Mouse (Mus musculus) frontal cortex, postnatal 36 days (tissue): Measurements from ENCODE around the gene Mfge8.

Experiments
- DNase-seq, 2 experiments: peaks; one replicate each; pipeline ENCODE4 v3.0.0; 2022; ENCODE audit warnings: low spot score in 2 of 2

The Mfge8 gene

GRCm38 (mm10) chr7:79148711-79149266, at the start of gene Mfge8:
Mfge8 (minus strand) TSS chr7:79149060.
- peak; percentile 63 to 70 for DNase-seq

- DNase-seq: peak; percentile 58 to 75
These were observed 45.9 kb upstream of the Mfge8 start for GRCm38 (mm10) chr7:79194560-79195413.

GRCm38 (mm10) chr7:79193936-79194335, 45.1 kb upstream of the Mfge8 start:
- DNase-seq: no peak

GRCm38 (mm10) chr7:79191501-79191900, 42.6 kb upstream of the Mfge8 start:
- no peak for DNase-seq

- DNase-seq: no peak
These were observed 41.7 kb upstream of the Mfge8 start for GRCm38 (mm10) chr7:79190592-79190991.

- no peak for DNase-seq
These were observed 40.4 kb upstream of the Mfge8 start for GRCm38 (mm10) chr7:79189211-79189610.

- no peak for DNase-seq
These were observed 38.7 kb upstream of the Mfge8 start for GRCm38 (mm10) chr7:79187591-79187990.

- DNase-seq: no peak
These were observed 34.6 kb upstream of the Mfge8 start for GRCm38 (mm10) chr7:79183417-79183816.

GRCm38 (mm10) chr7:79173800-79174199, 24.9 kb upstream of the Mfge8 start:
- DNase-seq: no peak

- DNase-seq: no peak
These were observed 22.9 kb upstream of the Mfge8 start for GRCm38 (mm10) chr7:79171782-79172181.

- no peak for DNase-seq
These were observed 18.2 kb upstream of the Mfge8 start for GRCm38 (mm10) chr7:79167006-79167562.

- DNase-seq: no peak
These were observed 10.5 kb upstream of the Mfge8 start for GRCm38 (mm10) chr7:79159406-79159805.

- no peak for DNase-seq
These were observed 662 bp upstream of the Mfge8 start for GRCm38 (mm10) chr7:79149522-79149921.

GRCm38 (mm10) chr7:79147931-79148653, 768 bp downstream of the Mfge8 start:
- no peak for DNase-seq

GRCm38 (mm10) chr7:79147011-79147837, 1.6 kb downstream of the Mfge8 start:
- no peak for DNase-seq

GRCm38 (mm10) chr7:79140897-79141296, 8.0 kb downstream of the Mfge8 start:
- peak; percentile 80 to 85 for DNase-seq

- no peak for DNase-seq
These were observed 8.8 kb downstream of the Mfge8 start for GRCm38 (mm10) chr7:79139891-79140591.

- no peak for DNase-seq
These were observed 9.5 kb downstream of the Mfge8 start for GRCm38 (mm10) chr7:79139328-79139824.

- no peak for DNase-seq
These were observed 15.5 kb downstream of the Mfge8 start for GRCm38 (mm10) chr7:79133391-79133790.

GRCm38 (mm10) chr7:79130843-79131444, 17.9 kb downstream of the Mfge8 start, which contains the start of gene Hapln3:
Hapln3 (minus strand) TSS chr7:79131018.
- no peak for DNase-seq
